Mouse (Mus musculus) ES-E14 (cell line): Measurements from ENCODE around the gene Efna2.

Experiments used
- CHD2 ChIP-seq: IDR thresholded peaks from 2 replicates; pipeline ENCODE4 v1.6.1; 2014; ENCODE audit warnings: mild to moderate bottlenecking, low read depth, low read length, inconsistent platforms
- HCFC1 ChIP-seq: IDR thresholded peaks from 2 replicates; pipeline ENCODE4 v1.6.1; 2012; ENCODE audit warnings: low read length, inconsistent platforms, borderline replicate concordance; ENCODE audit not compliant: insufficient read depth
- MAFK ChIP-seq: IDR thresholded peaks from 2 replicates; pipeline ENCODE4 v1.6.1; 2014; ENCODE audit warnings: mild to moderate bottlenecking, low read depth, low read length, inconsistent platforms; ENCODE audit not compliant: insufficient read depth
- ZC3H11A ChIP-seq: IDR thresholded peaks from 2 replicates; pipeline ENCODE4 v1.6.1; 2012; ENCODE audit warnings: low read depth, mild to moderate bottlenecking, inconsistent platforms, low read length, borderline replicate concordance
- ZNF384 ChIP-seq: IDR thresholded peaks from 2 replicates; pipeline ENCODE4 v1.6.1; 2012; ENCODE audit warnings: low read depth, low read length, inconsistent platforms

DNA sequence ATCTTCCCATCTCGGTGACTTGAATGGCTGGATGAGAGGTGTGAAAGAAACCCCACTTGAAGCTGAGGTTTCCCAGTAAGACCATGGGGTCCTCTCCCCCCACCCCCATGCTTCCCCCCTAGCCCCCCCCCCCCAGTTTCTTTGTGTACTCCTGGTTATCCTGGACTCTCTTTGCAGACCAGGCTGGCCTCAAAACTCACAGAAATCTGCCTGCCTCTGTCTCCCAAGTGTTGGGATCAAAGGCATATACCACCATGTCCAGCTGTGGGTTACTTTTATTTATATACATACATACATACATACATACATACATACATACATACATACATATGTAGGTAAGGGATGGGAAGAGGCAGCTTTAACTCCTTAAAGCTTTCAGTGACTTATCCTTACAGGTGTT is 10.2 kb upstream of the Efna2 start:
- no peak for TF ChIP-seq ZNF384
- no peak for TF ChIP-seq HCFC1
- TF ChIP-seq CHD2, result no peak
- TF ChIP-seq ZC3H11A, result no peak
- TF ChIP-seq MAFK, result no peak
